Mouse (Mus musculus): ENCODE data around the gene Ccr4.

Ccr4 gene

GRCm38 (mm10) chr9:114504816-114505215, at the start of gene Ccr4:
Ccr4 (minus strand) TSS chr9:114504916.
- in situ Hi-C loops (cut with MboI, MseI) = loop anchor here (5.0 kb wide), 1 partner anchor 77 kb away; no protein-coding TSS in a partner anchor

GRCm38 (mm10) chr9:114553828-114554227, 49.1 kb upstream of the Ccr4 start:
- in situ Hi-C loops (cut with MboI, MseI) = no loop called here

DNA sequence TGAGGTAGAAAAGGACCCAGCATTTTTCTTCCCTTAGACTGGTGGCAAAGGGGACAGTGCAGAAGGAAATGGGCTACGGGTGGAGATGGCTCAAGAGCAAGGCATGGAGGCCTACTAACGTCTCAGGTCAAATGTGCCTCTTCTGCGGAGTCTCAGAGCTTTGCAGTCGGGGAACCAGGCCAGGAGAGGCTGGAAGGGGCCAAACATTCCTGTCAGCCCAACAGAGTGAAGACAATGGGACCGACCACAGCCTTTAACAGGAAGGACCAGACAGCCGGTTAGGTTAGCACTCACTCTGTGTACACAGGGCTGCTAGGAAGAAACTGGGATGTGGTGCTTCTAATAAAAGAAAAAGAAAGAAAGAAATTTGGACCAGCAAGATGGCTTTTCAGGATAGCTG, 45.3 kb upstream of the Ccr4 start:
- in situ Hi-C loops (cut with MboI, MseI) = no loop called here

- in situ Hi-C loops (cut with MboI, MseI) = no loop called here
These were observed 44.4 kb upstream of the Ccr4 start for GRCm38 (mm10) chr9:114549117-114549516.

- in situ Hi-C loops (cut with MboI, MseI) = no loop called here
These were observed 43.8 kb upstream of the Ccr4 start for GRCm38 (mm10) chr9:114548496-114548895.

DNA sequence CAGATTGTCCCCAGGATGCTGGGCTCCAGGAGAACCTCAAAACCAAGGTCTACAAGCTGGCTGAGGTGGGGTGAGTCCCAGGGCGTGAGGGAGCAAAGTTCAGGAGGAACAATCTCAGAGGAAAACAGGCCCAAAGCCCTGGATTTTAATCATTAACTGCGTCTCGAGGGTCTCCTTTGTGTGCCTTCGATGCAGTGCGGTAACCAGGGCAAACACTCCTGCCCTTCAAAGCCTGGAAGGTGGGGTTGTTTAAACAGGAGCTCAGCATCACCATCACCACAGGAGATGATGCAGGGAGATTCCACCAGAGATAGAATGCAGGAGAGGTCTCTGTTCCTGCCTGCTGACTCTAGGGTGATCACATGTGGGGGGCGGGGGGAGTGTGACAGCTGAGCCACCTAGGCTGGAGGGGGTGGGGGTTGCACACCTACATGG, 42.9 kb upstream of the Ccr4 start:
- in situ Hi-C loops (cut with MboI, MseI) = no loop called here

DNA sequence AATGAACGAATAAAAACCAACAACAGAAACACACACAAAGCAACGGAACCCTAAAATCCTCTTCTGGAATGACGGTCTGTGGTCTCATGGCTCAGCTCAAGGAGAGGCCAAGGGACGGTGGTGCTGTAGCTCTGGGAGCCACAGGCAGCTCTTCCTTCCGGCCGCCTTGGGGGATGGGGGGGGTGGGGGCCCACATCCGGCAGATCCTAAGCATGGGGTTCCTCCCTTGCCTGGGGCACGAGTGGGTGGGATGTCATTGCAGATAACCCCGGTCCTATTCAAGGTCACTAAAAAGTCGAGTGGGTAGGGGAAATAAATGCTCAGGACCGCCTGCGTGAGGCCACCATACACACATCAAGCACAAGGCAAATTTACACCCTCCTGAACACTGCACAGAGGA, 42.0 kb upstream of the Ccr4 start:
- in situ Hi-C loops (cut with MboI, MseI) = no loop called here

DNA sequence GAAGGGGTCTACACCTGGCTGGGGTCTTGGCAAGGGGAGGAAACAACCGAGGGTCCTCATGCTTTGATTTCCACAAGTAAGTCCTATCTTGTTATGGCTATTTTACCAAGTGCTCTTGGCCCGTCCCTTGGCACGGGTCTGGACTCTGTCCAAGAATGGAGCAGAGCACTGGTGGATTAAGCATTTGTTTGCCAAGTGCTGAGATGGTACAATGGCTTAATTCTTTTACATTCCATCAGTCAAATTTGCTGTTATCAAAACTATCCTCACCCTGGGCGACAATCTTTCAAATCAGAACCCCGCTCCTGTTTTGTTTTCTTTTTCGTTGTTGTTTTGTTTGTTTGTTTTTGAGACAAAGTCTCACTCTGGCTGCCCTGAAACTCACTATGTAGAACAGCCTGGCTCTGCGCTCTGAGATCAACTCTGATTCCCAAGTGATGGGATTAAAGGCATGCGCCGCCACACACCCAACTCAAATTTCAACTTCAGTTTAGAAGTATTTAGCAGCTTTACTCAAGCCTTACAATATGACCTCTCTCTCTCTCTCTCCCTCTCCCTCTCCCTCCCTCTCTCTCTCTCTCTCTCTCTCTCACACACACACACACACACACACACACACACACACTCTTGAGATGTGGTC, 40.2 kb upstream of the Ccr4 start:
- in situ Hi-C loops (cut with MboI, MseI) = no loop called here

GRCm38 (mm10) chr9:114543882-114544753, 39.4 kb upstream of the Ccr4 start:
- in situ Hi-C loops (cut with MboI, MseI) = no loop called here

- in situ Hi-C loops (cut with MboI, MseI) = no loop called here
These were observed 36.6 kb upstream of the Ccr4 start for GRCm38 (mm10) chr9:114541279-114541741.

- in situ Hi-C loops (cut with MboI, MseI) = no loop called here
These were observed 34.4 kb upstream of the Ccr4 start for GRCm38 (mm10) chr9:114538996-114539563.

DNA sequence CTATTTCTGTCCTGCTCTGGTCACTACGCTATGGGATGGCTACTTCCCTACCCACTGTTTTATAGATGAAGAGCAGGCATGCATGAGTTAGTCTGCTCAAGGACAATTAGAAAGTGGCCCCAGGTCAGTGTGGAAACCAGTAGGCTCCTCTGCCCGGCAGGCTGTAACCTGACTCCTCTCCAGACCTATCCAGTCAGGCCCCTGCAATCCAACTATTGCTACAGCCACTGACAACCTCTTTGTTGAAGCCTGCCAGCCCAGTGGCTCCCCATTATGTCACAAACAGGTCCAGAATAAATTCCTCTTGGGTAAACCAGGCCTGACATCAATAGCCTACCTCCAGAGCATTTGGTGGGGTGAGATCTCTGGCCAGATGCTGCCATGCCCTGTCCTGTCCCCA, 31.9 kb upstream of the Ccr4 start:
- in situ Hi-C loops (cut with MboI, MseI) = no loop called here

- in situ Hi-C loops (cut with MboI, MseI) = no loop called here
These were observed 30.2 kb upstream of the Ccr4 start for GRCm38 (mm10) chr9:114534747-114535517.

- in situ Hi-C loops (cut with MboI, MseI) = no loop called here
These were observed 29.1 kb upstream of the Ccr4 start for GRCm38 (mm10) chr9:114533848-114534247.

- in situ Hi-C loops (cut with MboI, MseI) = no loop called here
These were observed 26.6 kb upstream of the Ccr4 start for GRCm38 (mm10) chr9:114531276-114531675.

- in situ Hi-C loops (cut with MboI, MseI) = no loop called here
These were observed 23.9 kb upstream of the Ccr4 start for GRCm38 (mm10) chr9:114528680-114529048.

DNA sequence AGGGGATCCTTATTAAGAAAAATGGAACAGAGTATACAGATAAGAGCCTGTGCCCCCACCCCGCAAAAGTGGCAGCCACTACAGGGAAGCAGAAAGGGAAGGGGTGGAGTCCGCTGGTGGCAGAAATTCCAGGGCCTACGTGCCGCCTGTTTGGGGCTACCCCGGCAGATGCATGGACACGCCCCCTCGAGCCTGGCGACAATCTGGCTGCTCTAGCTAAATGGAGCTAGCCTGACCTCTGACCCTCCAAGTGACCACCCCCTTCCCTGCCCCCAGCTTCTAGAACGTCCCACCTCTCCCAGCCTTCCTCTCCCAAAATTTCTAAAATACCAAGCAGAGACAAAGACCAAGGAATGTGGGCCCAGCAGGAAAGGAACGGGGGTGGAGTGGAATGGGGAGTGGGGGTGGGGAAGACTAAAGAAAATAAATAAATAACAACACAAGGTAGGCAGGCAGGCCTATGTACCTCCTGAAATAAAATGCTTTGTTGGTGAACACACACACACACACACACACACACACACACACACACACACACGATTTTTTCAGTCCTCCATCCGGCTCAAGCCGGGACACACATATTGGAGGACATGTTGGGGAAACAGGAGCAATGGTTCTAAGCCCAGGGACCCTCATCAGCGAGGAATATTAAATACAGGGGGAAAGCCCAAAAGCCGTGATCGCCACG, 23.4 kb upstream of the Ccr4 start:
- in situ Hi-C loops (cut with MboI, MseI) = no loop called here

DNA sequence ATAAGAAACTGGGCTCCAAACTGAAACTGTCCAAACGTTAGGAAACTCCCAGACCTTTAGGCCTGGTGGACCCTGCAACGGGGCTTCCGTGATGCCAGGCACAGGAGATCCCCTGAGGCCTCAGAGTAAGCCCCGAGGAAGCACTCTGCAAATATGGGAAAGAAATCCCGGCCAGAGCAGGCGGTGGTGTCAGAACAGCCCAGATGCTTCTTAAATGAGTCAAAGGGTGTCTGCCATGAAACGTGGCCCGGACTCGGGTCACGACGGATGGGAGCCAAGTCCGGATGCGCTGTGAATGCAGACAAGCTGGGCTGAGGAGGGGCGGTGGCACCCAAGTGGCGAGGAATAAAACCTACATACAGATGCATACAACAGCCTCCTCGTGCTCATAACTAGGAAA, 22.4 kb upstream of the Ccr4 start:
- in situ Hi-C loops (cut with MboI, MseI) = no loop called here

- in situ Hi-C loops (cut with MboI, MseI) = no loop called here
These were observed 21.9 kb upstream of the Ccr4 start for GRCm38 (mm10) chr9:114526581-114526980.

DNA sequence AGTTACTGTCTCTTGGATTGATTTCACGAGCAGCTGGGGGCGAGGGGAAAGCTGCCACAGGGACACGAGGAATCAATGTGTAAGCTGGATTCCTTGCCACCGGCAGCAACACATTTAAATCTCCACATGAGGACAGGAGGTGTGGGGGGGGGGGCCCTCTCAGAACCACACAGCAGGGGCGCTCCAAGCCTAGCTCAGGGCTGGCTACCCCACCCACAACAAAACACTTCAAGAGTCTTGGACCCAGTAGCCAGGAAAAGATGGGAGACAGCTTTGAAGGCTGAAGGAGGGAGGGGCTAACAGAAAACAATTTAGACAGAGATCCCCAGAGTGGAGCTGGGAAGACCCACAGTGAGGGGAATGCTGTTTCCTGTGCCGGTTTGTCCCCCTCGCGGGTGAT, 21.2 kb upstream of the Ccr4 start:
- in situ Hi-C loops (cut with MboI, MseI) = no loop called here

- in situ Hi-C loops (cut with MboI, MseI) = no loop called here
These were observed 20.4 kb upstream of the Ccr4 start for GRCm38 (mm10) chr9:114525073-114525633.
